Mouse (Mus musculus): ENCODE measurements around the gene Tas2r138. TPM values are rescaled to one million over a fixed set of nuclear protein-coding genes. Genes with fewer than 3 reads are reported as not detected.

Gene Tas2r138
- polyA plus RNA-seq, 1 experiment: not detected

- TF ChIP-seq CTCF (IDR thresholded peaks at IDR 0.05; ENCODE audit: extremely low read depth, insufficient read depth, low read length): no peak
- no peak for TF ChIP-seq POLR2A (IDR thresholded peaks at IDR 0.05; ENCODE audit: extremely low read depth, insufficient read depth, low read length)
- H3K27ac ChIP-seq (ENCODE audit: insufficient read depth, low read length): no peak overlapping the region
These were observed 39.5 kb downstream of the Tas2r138 start for GRCm38 (mm10) chr6:40573618-40574017.

GRCm38 (mm10) chr6:40569187-40569586 is 43.9 kb downstream of the Tas2r138 start, which contains the start of gene Olfr460:
TSS of gene Olfr460 (plus strand) at chr6:40569487.
- H3K4me1 ChIP-seq (ENCODE audit: control insufficient read depth, insufficient read depth, low read length): no peaks in the 10 kb centered on the region
- H3K27ac ChIP-seq (ENCODE audit: insufficient read depth, low read length): no peak within 1 kb of the TSS
- H3K4me3 ChIP-seq (ENCODE audit: insufficient read depth, low read length): no peak within 1 kb of the TSS
- TF ChIP-seq CTCF (IDR thresholded peaks at IDR 0.05; ENCODE audit: extremely low read depth, insufficient read depth, low read length) (no peak), POLR2A (IDR thresholded peaks at IDR 0.05; ENCODE audit: extremely low read depth, insufficient read depth, low read length) (no peak)

More at GRCm38 (mm10) chr6:40573618-40574017, 39.5 kb downstream of the Tas2r138 start:
- Histone ChIP-seq H3K4me3 (ENCODE audit: insufficient read depth, low read length) (no peak overlapping the region), H3K4me1 (ENCODE audit: control insufficient read depth, insufficient read depth, low read length) (no peaks in the 10 kb centered on the region)

Other genes with a start within 250 kb of the Tas2r138 start
- gene E330009J07Rik, start 177.2 kb downstream of the Tas2r138 start, polyA plus RNA-seq (2012; rRNA removed): 34.9 and 36.6 TPM in 2 replicates
- gene Wee2, start 174.2 kb downstream of the Tas2r138 start, polyA plus RNA-seq (2012; rRNA removed): 0.11 and 0.17 TPM in 2 replicates
- 40.4 and 41.9 TPM in 2 replicates for gene Ssbp1, start 142.0 kb downstream of the Tas2r138 start, polyA plus RNA-seq (2012; rRNA removed)
- 0.19 TPM in 1 of 2 replicates, not detected in the other for gene Tas2r137, start 122.1 kb downstream of the Tas2r138 start, polyA plus RNA-seq (2012; rRNA removed)
- gene Tas2r108, start 119.8 kb downstream of the Tas2r138 start, polyA plus RNA-seq (2012; rRNA removed): 0.36 TPM in 1 of 2 replicates, not detected in the other
- not detected in 2 replicates for gene Prss37, start 93.8 kb downstream of the Tas2r138 start, polyA plus RNA-seq (2012; rRNA removed)
- not detected in 2 replicates for gene Olfr461, start 58.3 kb downstream of the Tas2r138 start, polyA plus RNA-seq (2012; rRNA removed)
- 0.13 and 0.17 TPM in 2 replicates for gene Olfr460, start 43.8 kb downstream of the Tas2r138 start, polyA plus RNA-seq (2012; rRNA removed)
- gene Clec5a, start 27.5 kb downstream of the Tas2r138 start, polyA plus RNA-seq (2012; rRNA removed): 3.0 and 3.9 TPM in 2 replicates
- gene Mgam, start 15.5 kb upstream of the Tas2r138 start, polyA plus RNA-seq (2012; rRNA removed): 0.06 TPM in 1 of 2 replicates, not detected in the other